Mouse (Mus musculus): ENCODE data around the gene Zfr2.

Zfr2 gene

GRCm38 (mm10) chr10:81232580-81233225, at the start of gene Zfr2:
Zfr2 (plus strand) TSS chr10:81233155.
- DNase-seq (ENCODE audit: low spot score in 2 of 2) = peak; percentile 89 to 92

GRCm38 (mm10) chr10:81183805-81184204, 49.1 kb upstream of the Zfr2 start, which contains the start of gene 4930442H23Rik:
4930442H23Rik (minus strand) TSS chr10:81183849.
- DNase-seq (ENCODE audit: low spot score in 2 of 2) = no peak

- DNase-seq (ENCODE audit: low spot score in 2 of 2) = no peak
These were observed 48.2 kb upstream of the Zfr2 start for GRCm38 (mm10) chr10:81184765-81185164.

- no peak for DNase-seq (ENCODE audit: low spot score in 2 of 2)
These were observed 45.8 kb upstream of the Zfr2 start for GRCm38 (mm10) chr10:81187161-81187560.

GRCm38 (mm10) chr10:81189821-81190220, 43.1 kb upstream of the Zfr2 start:
- DNase-seq (ENCODE audit: low spot score in 2 of 2) = no peak

GRCm38 (mm10) chr10:81190236-81190911, 42.6 kb upstream of the Zfr2 start:
- DNase-seq (ENCODE audit: low spot score in 2 of 2) = no peak

- DNase-seq (ENCODE audit: low spot score in 2 of 2) = no peak
These were observed 42.0 kb upstream of the Zfr2 start for GRCm38 (mm10) chr10:81190912-81191321.

- DNase-seq (ENCODE audit: low spot score in 2 of 2) = no peak
These were observed 41.5 kb upstream of the Zfr2 start for GRCm38 (mm10) chr10:81191342-81191982.

GRCm38 (mm10) chr10:81192270-81192967, 40.5 kb upstream of the Zfr2 start:
- DNase-seq (ENCODE audit: low spot score in 2 of 2) = peak; percentile 72 to 79

- DNase-seq (ENCODE audit: low spot score in 2 of 2) = no peak
These were observed 39.9 kb upstream of the Zfr2 start for GRCm38 (mm10) chr10:81192968-81193501.

GRCm38 (mm10) chr10:81193991-81194774, 38.8 kb upstream of the Zfr2 start:
- DNase-seq (ENCODE audit: low spot score in 2 of 2) = no peak

- DNase-seq (ENCODE audit: low spot score in 2 of 2) = no peak
These were observed 37.7 kb upstream of the Zfr2 start for GRCm38 (mm10) chr10:81195300-81195699.

- no peak for DNase-seq (ENCODE audit: low spot score in 2 of 2)
These were observed 36.4 kb upstream of the Zfr2 start for GRCm38 (mm10) chr10:81196470-81197065.

- no peak for DNase-seq (ENCODE audit: low spot score in 2 of 2)
These were observed 35.6 kb upstream of the Zfr2 start for GRCm38 (mm10) chr10:81197305-81197704.

- DNase-seq (ENCODE audit: low spot score in 2 of 2) = no peak
These were observed 34.7 kb upstream of the Zfr2 start for GRCm38 (mm10) chr10:81198230-81198629.

GRCm38 (mm10) chr10:81198990-81199389, 34.0 kb upstream of the Zfr2 start:
- no peak for DNase-seq (ENCODE audit: low spot score in 2 of 2)

GRCm38 (mm10) chr10:81200141-81200540, 32.8 kb upstream of the Zfr2 start:
- no peak for DNase-seq (ENCODE audit: low spot score in 2 of 2)

- DNase-seq (ENCODE audit: low spot score in 2 of 2) = no peak
These were observed 32.2 kb upstream of the Zfr2 start for GRCm38 (mm10) chr10:81200605-81201287.

GRCm38 (mm10) chr10:81201807-81202758, 30.9 kb upstream of the Zfr2 start, which contains the start of gene Nmrk2:
Nmrk2 (minus strand) TSS chr10:81202051.
- no peak for DNase-seq (ENCODE audit: low spot score in 2 of 2)

Measured in urinary bladder, postnatal 36 days (tissue).